Mouse (Mus musculus) MEL (cell line): ENCODE measurements around the gene Gm13420. TPM values are rescaled to one million over a fixed set of nuclear protein-coding genes. Genes with fewer than 3 reads are reported as not detected.

Source experiments
- DNase-seq: peaks from one replicate; pipeline ENCODE4 v3.0.0; 2011; ENCODE audit warnings: low read depth, low spot score
- H3K27ac ChIP-seq: 2 replicates; pipeline ENCODE4 v1.5.1; 2012; ENCODE audit warnings: low read depth, mild to moderate bottlenecking, control low read depth, low read length, moderate library complexity; ENCODE audit not compliant: control insufficient read depth
- H3K27me3 ChIP-seq, 2 experiments: fragments of 150-350 bp in 1 of 2; sonication (generic) in 1 of 2; 2 replicates each; pipeline ENCODE4 v1.6.1; 2012; ENCODE audit warnings: low read length in 2 of 2, mild to moderate bottlenecking in 2 of 2, improper control_type of control experiment in 1 of 2, moderate library complexity in 1 of 2; ENCODE audit not compliant: insufficient read depth in 2 of 2, control insufficient read depth in 1 of 2
- H3K36me3 ChIP-seq, 2 experiments: 2 replicates each; pipeline ENCODE4 v1.6.1; 2012 to 2014; ENCODE audit warnings: low read length in 2 of 2, improper control_type of control experiment in 1 of 2, inconsistent platforms in 1 of 2, mild to moderate bottlenecking in 1 of 2; ENCODE audit not compliant: insufficient read depth in 2 of 2, control insufficient read depth in 1 of 2
- H3K4me1 ChIP-seq, 2 experiments: fragments of 150-350 bp in 1 of 2; sonication (generic) in 1 of 2; 2 replicates each; pipeline ENCODE4 v1.6.1; 2012; ENCODE audit warnings: low read length in 2 of 2, improper control_type of control experiment in 1 of 2, mild to moderate bottlenecking in 1 of 2; ENCODE audit not compliant: insufficient read depth in 2 of 2, control insufficient read depth in 1 of 2
- H3K4me3 ChIP-seq, 2 experiments: fragments of 150-350 bp in 1 of 2; sonication (generic) in 1 of 2; 2 replicates each; pipeline ENCODE4 v1.5.1; 2012; ENCODE audit warnings: low read depth in 2 of 2, low read length in 2 of 2, mild to moderate bottlenecking in 2 of 2, moderate library complexity in 2 of 2, control low read depth in 1 of 2, improper control_type of control experiment in 1 of 2; ENCODE audit not compliant: control insufficient read depth in 1 of 2, insufficient read depth in 1 of 2
- H3K79me2 ChIP-seq: 2 replicates; pipeline ENCODE4 v1.6.1; 2012; ENCODE audit warnings: mild to moderate bottlenecking, low read length, moderate library complexity; ENCODE audit not compliant: control insufficient read depth, poor library complexity, insufficient read depth
- H3K9ac ChIP-seq: 2 replicates; pipeline ENCODE4 v1.6.1; 2012; ENCODE audit warnings: low read depth, mild to moderate bottlenecking, control low read depth, low read length, moderate library complexity; ENCODE audit not compliant: control insufficient read depth, poor library complexity, severe bottlenecking
- H3K9me3 ChIP-seq: fragments of 150-350 bp; sonication (generic); replicated peaks from 2 replicates; pipeline ENCODE4 v1.6.1; 2012; ENCODE audit warnings: mild to moderate bottlenecking, low read length, improper control_type of control experiment, moderate library complexity; ENCODE audit not compliant: insufficient read depth
- BHLHE40 ChIP-seq: IDR thresholded peaks from 2 replicates; pipeline ENCODE4 v1.6.1; 2012; ENCODE audit warnings: low read depth, mild to moderate bottlenecking, inconsistent platforms, low read length, improper control_type of control experiment, borderline replicate concordance
- CHD1 ChIP-seq: IDR thresholded peaks from 2 replicates; pipeline ENCODE4 v1.6.1; 2012; ENCODE audit warnings: low read depth, mild to moderate bottlenecking, inconsistent platforms, low read length, improper control_type of control experiment
- CTCF ChIP-seq, 3 experiments: IDR thresholded peaks in 2 of 3; conservative IDR thresholded peaks in 1 of 3; 2 replicates each; pipeline ENCODE4 v1.5.1; 2011 to 2012; ENCODE audit warnings: low read length in 3 of 3, low read depth in 2 of 3, mild to moderate bottlenecking in 2 of 3, improper control_type of control experiment in 1 of 3, inconsistent platforms in 1 of 3, mixed read lengths in 1 of 3, moderate library complexity in 1 of 3; ENCODE audit not compliant: control insufficient read depth in 1 of 3, insufficient read depth in 1 of 3, poor library complexity in 1 of 3, severe bottlenecking in 1 of 3
- E2F4 ChIP-seq: IDR thresholded peaks from 2 replicates; pipeline ENCODE4 v1.6.1; 2011; ENCODE audit warnings: low read depth, low read length, improper control_type of control experiment, borderline replicate concordance
- EP300 ChIP-seq, 2 experiments: IDR thresholded peaks; 2 replicates each; pipeline ENCODE4 v1.6.1; 2011; ENCODE audit warnings: improper control_type of control experiment in 2 of 2, low read length in 2 of 2, low read depth in 1 of 2, mild to moderate bottlenecking in 1 of 2
- ETS1 ChIP-seq: IDR thresholded peaks from 2 replicates; pipeline ENCODE4 v1.6.1; 2012; ENCODE audit warnings: low read depth, mild to moderate bottlenecking, inconsistent platforms, low read length, improper control_type of control experiment, moderate library complexity
- GATA1 ChIP-seq: IDR thresholded peaks from 2 replicates; pipeline ENCODE4 v1.6.1; 2011; ENCODE audit warnings: low read depth, low read length, improper control_type of control experiment
- HCFC1 ChIP-seq: IDR thresholded peaks from 2 replicates; pipeline ENCODE4 v1.6.1; 2012; ENCODE audit warnings: low read depth, mild to moderate bottlenecking, inconsistent platforms, low read length, improper control_type of control experiment, moderate library complexity
- JUND ChIP-seq: IDR thresholded peaks from 2 replicates; pipeline ENCODE4 v1.6.1; 2011; ENCODE audit warnings: low read depth, mild to moderate bottlenecking, improper control_type of control experiment, low read length
- MAFK ChIP-seq: IDR thresholded peaks from 2 replicates; pipeline ENCODE4 v1.6.1; 2011; ENCODE audit warnings: low read depth, mild to moderate bottlenecking, low read length, improper control_type of control experiment, borderline replicate concordance
- MAX ChIP-seq: IDR thresholded peaks from 2 replicates; pipeline ENCODE4 v1.6.1; 2011; ENCODE audit warnings: low read length, improper control_type of control experiment
- MEF2A ChIP-seq: IDR thresholded peaks from 2 replicates; pipeline ENCODE4 v1.6.1; 2014; ENCODE audit warnings: low read depth, mild to moderate bottlenecking, inconsistent platforms, low read length, improper control_type of control experiment; ENCODE audit not compliant: poor library complexity, insufficient replicate concordance, severe bottlenecking; ENCODE audit errors: extremely low read depth
- MYB ChIP-seq: IDR thresholded peaks from 2 replicates; pipeline ENCODE4 v1.6.1; 2011; ENCODE audit warnings: mild to moderate bottlenecking, low read depth, low read length, improper control_type of control experiment
- NRF1 ChIP-seq: IDR thresholded peaks from 2 replicates; pipeline ENCODE4 v1.6.1; 2014; ENCODE audit warnings: low read depth, mild to moderate bottlenecking, inconsistent platforms, low read length, improper control_type of control experiment, moderate library complexity; ENCODE audit not compliant: poor library complexity, insufficient read depth, severe bottlenecking
- POLR2A ChIP-seq, 2 experiments: IDR thresholded peaks; 2 replicates each; pipeline ENCODE4 v1.6.1; 2011 to 2012; ENCODE audit warnings: low read length in 2 of 2, mild to moderate bottlenecking in 2 of 2, control low read depth in 1 of 2, improper control_type of control experiment in 1 of 2, low read depth in 1 of 2, moderate library complexity in 1 of 2; ENCODE audit not compliant: control insufficient read depth in 1 of 2, insufficient read depth in 1 of 2, poor library complexity in 1 of 2
- POLR2AphosphoS2 ChIP-seq: IDR thresholded peaks from 2 replicates; pipeline ENCODE4 v1.6.1; 2011; ENCODE audit warnings: low read length, improper control_type of control experiment
- TAL1 ChIP-seq: IDR thresholded peaks from 2 replicates; pipeline ENCODE4 v1.6.1; 2012; ENCODE audit warnings: mild to moderate bottlenecking, inconsistent platforms, low read length, moderate library complexity, mixed read lengths
- TBP ChIP-seq: IDR thresholded peaks from 2 replicates; pipeline ENCODE4 v1.8.0; 2011; ENCODE audit warnings: low read depth, low read length, improper control_type of control experiment
- ZC3H11A ChIP-seq: IDR thresholded peaks from 2 replicates; pipeline ENCODE4 v1.6.1; 2012; ENCODE audit warnings: low read depth, mild to moderate bottlenecking, inconsistent platforms, low read length, improper control_type of control experiment
- ZMIZ1 ChIP-seq: IDR thresholded peaks from 2 replicates; pipeline ENCODE4 v1.6.1; 2012; ENCODE audit warnings: low read depth, mild to moderate bottlenecking, inconsistent platforms, low read length, improper control_type of control experiment, moderate library complexity
- ZNF384 ChIP-seq: IDR thresholded peaks from 2 replicates; pipeline ENCODE4 v1.6.1; 2012; ENCODE audit warnings: low read depth, mild to moderate bottlenecking, inconsistent platforms, low read length, improper control_type of control experiment
- polyA plus RNA-seq, 2 experiments: library from polyadenylated mRNA; stranded (reverse) in 1 of 2; unstranded in 1 of 2; fragments of >175 nt in 1 of 2; fragments of >200 nt in 1 of 2; gene quantifications; 2 replicates each; pipeline versions ENCODE4 v1.2.1 to v1.2.4; 2012; ENCODE audit warnings: low replicate concordance in 2 of 2, low read depth in 1 of 2; ENCODE audit not compliant: insufficient read length in 2 of 2, insufficient read depth in 1 of 2, missing spikeins in 1 of 2
- total RNA-seq: library from RNA; depleted of rRNA; stranded (reverse); fragments of 300-350 nt; gene quantifications from 2 replicates; pipeline ENCODE4 v1.2.3, GENCODE M21; 2012

Gene Gm13420
- total and polyA plus RNA-seq, 3 experiments = 0.07 TPM; not detected in 2

DNA sequence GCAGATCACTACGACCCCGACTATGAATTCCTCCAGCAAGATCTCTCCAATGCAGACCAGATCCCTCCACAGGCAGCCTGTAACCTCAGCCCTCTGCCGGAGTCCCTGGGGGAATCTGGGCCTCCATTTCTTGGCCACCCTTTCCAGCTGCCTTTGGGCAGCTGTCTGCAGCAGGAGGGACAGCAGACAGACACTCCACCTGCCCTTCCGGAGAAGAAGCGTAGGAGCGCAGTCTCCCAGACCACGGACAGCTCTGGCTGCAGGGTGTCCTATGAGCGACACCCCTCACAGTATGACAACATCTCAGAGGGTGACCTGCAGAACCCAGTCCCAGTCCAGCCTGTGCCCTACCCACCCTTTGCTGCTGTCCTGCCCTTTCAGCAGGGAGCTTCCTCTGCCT is 49.3 kb downstream of the Gm13420 start:
- no peak for DNase-seq
- Histone ChIP-seq H3K4me1 (no peaks in the 10 kb centered on the region), H3K9me3 (no peaks in the 10 kb centered on the region), H3K27me3 (no peaks in the 10 kb centered on the region), H3K79me2 (no peaks in the 10 kb centered on the region), H3K36me3 (peaks cover 0 to 11% of the 10 kb centered on the region in 2 experiments; a peak in 2 of 4 replicates), H3K27ac (no peak overlapping the region), H3K9ac (no peak overlapping the region), H3K4me3 (no peak overlapping the region)
- TF ChIP-seq JUND (no peak), GATA1 (no peak), MAFK (no peak), BHLHE40 (no peak)

DNA sequence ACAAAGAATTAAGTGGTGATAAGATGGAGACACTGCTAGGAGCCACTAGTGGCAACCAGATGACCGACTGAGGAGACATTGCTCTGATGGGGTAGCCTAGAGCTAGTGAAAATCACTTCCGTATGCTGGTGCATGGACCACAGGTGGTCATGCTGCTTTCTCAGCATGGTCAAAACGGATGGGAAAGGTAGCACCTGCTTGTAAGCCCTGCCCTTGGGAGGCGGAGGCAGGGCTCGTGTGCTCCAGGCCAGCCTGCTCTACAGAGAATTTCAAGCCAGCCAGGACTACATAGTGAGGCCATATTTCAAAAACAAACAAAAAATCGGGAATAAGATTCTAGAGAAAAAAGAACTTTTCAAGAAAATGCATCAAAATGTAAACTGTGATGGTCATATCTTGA is 50.1 kb downstream of the Gm13420 start:
- Histone ChIP-seq H3K4me1 (no peaks in the 10 kb centered on the region), H3K4me3 (no peak overlapping the region)
- DNase-seq = no peak

DNA sequence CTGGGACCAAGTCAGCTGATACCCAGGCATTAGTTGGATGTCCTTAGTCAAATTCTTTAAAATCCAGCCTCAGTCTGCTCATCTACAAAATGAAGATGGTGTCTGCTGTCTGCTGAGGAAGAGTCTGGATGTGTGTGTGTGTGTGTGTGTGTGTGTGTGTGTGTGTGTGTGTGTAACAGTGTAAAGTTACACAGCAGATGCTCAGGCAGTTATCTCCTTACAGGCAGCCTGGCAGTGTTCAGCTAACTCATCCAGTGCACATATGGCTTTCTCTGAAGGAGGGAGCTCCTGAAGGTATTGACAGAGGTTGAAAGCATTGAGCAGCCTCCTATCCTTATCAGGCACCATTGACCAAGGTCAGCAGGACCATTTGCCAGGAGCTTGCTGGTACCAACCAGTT is 50.6 kb downstream of the Gm13420 start:
- Histone ChIP-seq H3K36me3 (peaks cover 0 to 15% of the 10 kb centered on the region in 2 experiments; a peak in 2 of 4 replicates), H3K79me2 (no peaks in the 10 kb centered on the region), H3K27me3 (no peaks in the 10 kb centered on the region), H3K9ac (no peak overlapping the region), H3K4me1 (no peaks in the 10 kb centered on the region), H3K9me3 (no peaks in the 10 kb centered on the region), H3K27ac (no peak overlapping the region), H3K4me3 (no peak overlapping the region)
- TF ChIP-seq CHD1 = no peak
- no peak for TF ChIP-seq BHLHE40
- TF ChIP-seq ZMIZ1 = no peak
- no peak for TF ChIP-seq ZC3H11A
- TF ChIP-seq GATA1 = no peak
- no peak for TF ChIP-seq MYB
- TF ChIP-seq ZNF384 = no peak
- no peak for TF ChIP-seq POLR2AphosphoS2
- no peak for TF ChIP-seq MAX
- no peak for TF ChIP-seq E2F4
- no peak for TF ChIP-seq TAL1
- no peak for TF ChIP-seq ETS1
- no peak for TF ChIP-seq EP300 (IDR thresholded peaks at IDR 0.05; ENCODE audit: low read depth in 1 of 2, low read length in 2 of 2)
- no peak for TF ChIP-seq TBP
- TF ChIP-seq CTCF (IDR thresholded peaks at IDR 0.05 in 2 of 3, conservative IDR thresholded peaks at IDR 0.05 in 1 of 3; ENCODE audit: control insufficient read depth in 1 of 3, insufficient read depth in 1 of 3, low read depth in 2 of 3, low read length in 3 of 3, poor library complexity in 1 of 3, severe bottlenecking in 1 of 3) = no peak
- TF ChIP-seq POLR2A (IDR thresholded peaks at IDR 0.05; ENCODE audit: control insufficient read depth in 1 of 2, insufficient read depth in 1 of 2, low read depth in 1 of 2, low read length in 2 of 2, poor library complexity in 1 of 2) = no peak
- TF ChIP-seq NRF1 = no peak
- DNase-seq = no peak

More for the DNA sequence above, 50.1 kb downstream of the Gm13420 start:
- peaks cover 0 to 15% of the 10 kb centered on the region in 2 experiments; a peak in 2 of 4 replicates for H3K36me3 ChIP-seq
- H3K9ac ChIP-seq = no peak overlapping the region
- no peaks in the 10 kb centered on the region for H3K27me3 ChIP-seq
- TF ChIP-seq BHLHE40 (no peak), HCFC1 (no peak), TBP (no peak), POLR2A (IDR thresholded peaks at IDR 0.05; ENCODE audit: control insufficient read depth in 1 of 2, insufficient read depth in 1 of 2, low read depth in 1 of 2, low read length in 2 of 2, poor library complexity in 1 of 2) (no peak), MEF2A (no peak), ZNF384 (no peak)
- H3K9me3 ChIP-seq = no peaks in the 10 kb centered on the region
- H3K27ac ChIP-seq = no peak overlapping the region
- H3K79me2 ChIP-seq = no peaks in the 10 kb centered on the region
